Mouse (Mus musculus) liver, embryonic 16.5 days (tissue): Measurements from ENCODE around the gene Best1. TPM values are rescaled to one million over a fixed set of nuclear protein-coding genes. Genes with fewer than 3 reads are reported as not detected.

ENCODE experiments used
- ATAC-seq: fragments of 200-750 bp; cut with Nextera tagmentation; 2 replicates; pipeline ENCODE4 v1.8.0; 2017; ENCODE audit warnings: low read depth, mild to moderate bottlenecking, moderate number of reproducible peaks, moderate library complexity
- H3K27ac ChIP-seq: fragments of 300-500 bp; sonication (generic); 2 replicates; pipeline ENCODE4 v1.5.1; 2014; ENCODE audit warnings: mild to moderate bottlenecking, low read length
- H3K27me3 ChIP-seq: fragments of 300-500 bp; sonication (generic); 2 replicates; pipeline ENCODE4 v1.6.1; 2014; ENCODE audit warnings: low read depth, low read length, mixed read lengths; ENCODE audit not compliant: control insufficient read depth, insufficient read depth
- H3K36me3 ChIP-seq: fragments of 300-500 bp; sonication (generic); 2 replicates; pipeline ENCODE4 v1.6.1; 2014; ENCODE audit warnings: mild to moderate bottlenecking; ENCODE audit not compliant: control insufficient read depth, insufficient read depth
- H3K4me1 ChIP-seq: fragments of 300-500 bp; sonication (generic); 2 replicates; pipeline ENCODE4 v1.6.1; 2014; ENCODE audit warnings: low read depth, low read length, mixed read lengths; ENCODE audit not compliant: control insufficient read depth
- H3K4me2 ChIP-seq: fragments of 300-500 bp; sonication (generic); 2 replicates; pipeline ENCODE4 v1.6.1; 2014; ENCODE audit warnings: low read depth, low read length, mixed read lengths
- H3K4me3 ChIP-seq: fragments of 300-500 bp; sonication (generic); 2 replicates; pipeline ENCODE4 v1.5.1; 2014; ENCODE audit warnings: low read depth, mild to moderate bottlenecking, low read length
- H3K9ac ChIP-seq: fragments of 300-500 bp; sonication (generic); 2 replicates; pipeline ENCODE4 v1.6.1; 2014; ENCODE audit warnings: low read depth, low read length
- H3K9me3 ChIP-seq: fragments of 300-500 bp; sonication (generic); replicated peaks from 2 replicates; pipeline ENCODE4 v1.6.1; 2016; ENCODE audit warnings: low read length; ENCODE audit not compliant: control insufficient read depth
- WGBS: fragments of 180-500 bp; shearing (Covaris S2); extraction: QIAGEN DNeasy Blood & Tissue Kit; methylation state at CpG from one replicate; pipeline ENCODE4 v1.1.7; 2014; ENCODE audit not compliant: insufficient replicate concordance; 5-methylcytosine and 5-hydroxymethylcytosine counted together
- polyA plus RNA-seq: library from polyadenylated mRNA; unstranded; fragments of >200 nt; fragmentation: Nextera tagmentation; extraction: Ambion mirVana; gene quantifications from 2 replicates; pipeline ENCODE4 v1.2.1, GENCODE M21; 2015

The Best1 gene
- polyA plus RNA-seq, 1 experiment from 2014 or later, result 0.13 TPM

DNA sequence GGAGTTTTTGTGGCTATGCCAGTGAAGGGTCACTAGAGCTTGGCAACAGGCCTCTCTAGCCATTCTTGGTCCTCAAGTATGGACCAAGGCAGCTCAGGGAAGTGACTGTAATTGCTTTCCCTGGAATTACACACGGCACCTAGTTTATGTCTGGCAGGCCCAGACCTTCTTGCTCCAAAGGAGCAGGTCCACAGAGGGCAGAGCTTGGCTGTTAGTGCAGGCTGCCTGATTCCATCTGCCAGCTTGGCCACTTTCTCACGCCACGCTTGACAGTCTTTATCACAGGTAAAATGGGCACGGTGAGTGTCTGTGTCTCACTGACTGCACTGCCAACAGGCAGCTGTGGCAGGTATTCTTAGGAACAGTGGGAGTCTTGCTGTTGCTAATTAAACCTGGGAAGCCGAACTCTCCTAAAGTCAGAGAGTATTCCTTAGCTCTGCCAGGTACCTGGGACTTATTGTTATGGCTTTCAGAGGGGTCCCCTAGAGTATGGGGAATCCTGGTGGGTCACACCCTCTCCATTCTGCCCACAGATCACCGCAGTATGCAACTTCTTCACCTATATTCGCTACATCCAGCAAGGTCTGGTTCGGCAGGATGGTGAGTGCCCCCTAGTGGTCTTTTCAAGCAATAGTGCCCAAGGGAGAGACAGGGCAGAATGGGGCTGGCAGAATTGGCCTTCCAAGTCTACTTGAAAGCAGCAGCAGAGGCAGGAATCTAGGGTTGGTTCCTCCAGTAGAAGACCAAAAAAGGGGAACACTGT, 32.0 kb upstream of the Best1 start:
- no peak overlapping the region for H3K9ac ChIP-seq
- H3K27me3 ChIP-seq, result no peaks in the 10 kb centered on the region
- peaks cover 76% of the 10 kb centered on the region for H3K36me3 ChIP-seq
- 46% methylated on average over 8 of the region's 8 CpGs for WGBS
- H3K4me3 ChIP-seq, result no peak overlapping the region
- peak; percentile 44 for ATAC-seq
- H3K9me3 ChIP-seq, result no peaks in the 10 kb centered on the region
- H3K4me1 ChIP-seq, result peaks cover 5% of the 10 kb centered on the region
- no peak overlapping the region for H3K4me2 ChIP-seq
- no peak overlapping the region for H3K27ac ChIP-seq

DNA sequence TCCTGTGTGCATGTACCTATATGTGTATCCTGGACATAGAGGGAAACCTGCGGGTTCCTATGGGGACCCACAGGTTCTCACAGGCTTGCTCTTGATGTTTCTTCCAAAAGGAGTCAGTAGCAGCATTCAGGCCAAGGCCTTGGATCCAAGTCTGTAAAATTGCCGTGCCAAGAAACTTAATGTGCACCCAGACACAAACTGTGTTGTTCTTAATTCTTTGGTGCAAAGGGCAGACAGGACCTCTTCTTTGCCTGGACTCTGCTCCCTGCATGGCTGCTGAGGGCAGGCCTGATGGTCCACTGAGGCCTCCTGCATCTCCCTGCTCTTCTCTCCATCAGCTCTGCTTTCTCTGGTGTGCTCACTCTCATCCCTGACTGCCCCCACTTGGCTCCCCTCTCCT, 28.3 kb upstream of the Best1 start:
- Histone ChIP-seq H3K27ac (no peak overlapping the region), H3K4me3 (no peak overlapping the region), H3K4me1 (peaks cover 9% of the 10 kb centered on the region), H3K4me2 (no peak overlapping the region), H3K9me3 (no peaks in the 10 kb centered on the region), H3K36me3 (peaks cover 83% of the 10 kb centered on the region), H3K9ac (no peak overlapping the region), H3K27me3 (no peaks in the 10 kb centered on the region)
- ATAC-seq, result no peak
- 90% methylated on average over 2 of the region's 2 CpGs for WGBS

- H3K9ac ChIP-seq, result no peak overlapping the region
- H3K27ac ChIP-seq, result peak overlapping the region; percentile 6; the same call in 1 of the 2 replicates
- peaks cover 44% of the 10 kb centered on the region for H3K4me1 ChIP-seq
- no peak overlapping the region for H3K4me2 ChIP-seq
- no peaks in the 10 kb centered on the region for H3K9me3 ChIP-seq
- WGBS, result 18% methylated on average over 8 of the region's 8 CpGs
- peak; percentile 44 for ATAC-seq
- H3K36me3 ChIP-seq, result peaks cover 66% of the 10 kb centered on the region
- no peaks in the 10 kb centered on the region for H3K27me3 ChIP-seq
- H3K4me3 ChIP-seq, result no peak overlapping the region
Observed at GRCm38 (mm10) chr19:10025169-10025875, 23.9 kb upstream of the Best1 start.

GRCm38 (mm10) chr19:10023304-10023758, 21.9 kb upstream of the Best1 start:
- Histone ChIP-seq H3K4me3 (no peak overlapping the region), H3K9ac (no peak overlapping the region; the same call in 1 of the 2 replicates), H3K4me2 (no peak overlapping the region), H3K9me3 (no peaks in the 10 kb centered on the region), H3K36me3 (peaks cover 65% of the 10 kb centered on the region), H3K27me3 (no peaks in the 10 kb centered on the region), H3K4me1 (peaks cover 63% of the 10 kb centered on the region), H3K27ac (peak overlapping the region; percentile 48)
- WGBS, result 36% methylated on average over 9 of the region's 9 CpGs
- ATAC-seq, result 0 out of 2 replicates have a peak, but pooled peaks have one; percentile 25

DNA sequence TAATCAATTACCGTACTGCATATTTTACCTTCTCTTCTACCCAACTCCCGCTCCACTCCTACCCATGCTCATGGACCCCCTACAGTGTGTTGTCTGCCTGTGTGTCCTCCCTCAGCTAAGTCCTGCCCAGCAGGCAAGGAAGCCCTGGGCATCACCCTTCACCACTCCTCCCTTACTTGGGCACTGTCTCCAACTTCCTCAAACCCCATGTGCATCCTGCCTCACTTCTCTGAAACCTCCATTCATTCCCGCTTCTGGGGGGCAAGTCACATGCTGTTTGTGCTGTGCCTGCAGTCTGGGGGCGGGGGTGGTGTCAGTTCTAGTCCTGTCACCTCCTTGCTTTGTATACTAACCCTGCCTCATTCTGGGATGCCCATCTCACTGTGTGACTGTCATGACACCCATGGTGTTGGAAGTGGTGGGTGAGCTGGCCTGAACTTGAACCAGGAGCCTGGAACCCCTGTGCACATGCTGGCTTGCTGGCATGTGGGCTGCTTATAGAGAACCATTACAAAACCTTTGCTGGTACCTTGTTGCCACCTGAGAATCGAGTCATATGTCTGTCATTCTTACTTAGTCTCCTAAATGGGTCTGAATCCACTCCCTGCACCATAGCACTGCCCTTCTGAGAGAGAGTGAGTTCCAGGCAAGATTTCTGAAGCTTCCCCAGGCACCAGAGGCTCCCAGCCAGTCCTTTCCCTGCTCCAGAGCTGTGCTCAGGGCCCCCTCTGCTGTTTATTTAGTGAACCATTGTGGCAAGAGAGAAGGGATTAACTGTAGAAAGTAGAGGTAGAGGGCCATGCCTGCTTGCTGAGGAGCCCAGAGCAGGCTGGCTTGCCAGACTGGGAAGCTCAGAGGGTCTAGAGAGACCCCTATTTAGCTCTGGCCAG, 21.2 kb upstream of the Best1 start:
- peaks cover 60% of the 10 kb centered on the region for H3K36me3 ChIP-seq
- no peak overlapping the region for H3K4me2 ChIP-seq
- H3K9me3 ChIP-seq, result no peaks in the 10 kb centered on the region
- no peaks in the 10 kb centered on the region for H3K27me3 ChIP-seq
- no peak overlapping the region for H3K4me3 ChIP-seq
- peak overlapping the region; percentile 1; the same call in 1 of the 2 replicates for H3K9ac ChIP-seq
- WGBS, result 71% methylated on average over 5 of the region's 5 CpGs
- peak overlapping the region; percentile 48; the same call in 1 of the 2 replicates for H3K27ac ChIP-seq
- peaks cover 66% of the 10 kb centered on the region for H3K4me1 ChIP-seq
- ATAC-seq, result no peak

- H3K4me2 ChIP-seq, result no peak overlapping the region
- peaks cover 72% of the 10 kb centered on the region for H3K4me1 ChIP-seq
- H3K27me3 ChIP-seq, result no peaks in the 10 kb centered on the region
- no peak for ATAC-seq
- no peak overlapping the region for H3K4me3 ChIP-seq
- no peak overlapping the region for H3K9ac ChIP-seq
- WGBS, result 65% methylated on average over 2 of the region's 2 CpGs
- H3K9me3 ChIP-seq, result no peaks in the 10 kb centered on the region
- H3K27ac ChIP-seq, result no peak overlapping the region
- peaks cover 53% of the 10 kb centered on the region for H3K36me3 ChIP-seq
Observed at GRCm38 (mm10) chr19:10021981-10022380, 20.5 kb upstream of the Best1 start.

DNA sequence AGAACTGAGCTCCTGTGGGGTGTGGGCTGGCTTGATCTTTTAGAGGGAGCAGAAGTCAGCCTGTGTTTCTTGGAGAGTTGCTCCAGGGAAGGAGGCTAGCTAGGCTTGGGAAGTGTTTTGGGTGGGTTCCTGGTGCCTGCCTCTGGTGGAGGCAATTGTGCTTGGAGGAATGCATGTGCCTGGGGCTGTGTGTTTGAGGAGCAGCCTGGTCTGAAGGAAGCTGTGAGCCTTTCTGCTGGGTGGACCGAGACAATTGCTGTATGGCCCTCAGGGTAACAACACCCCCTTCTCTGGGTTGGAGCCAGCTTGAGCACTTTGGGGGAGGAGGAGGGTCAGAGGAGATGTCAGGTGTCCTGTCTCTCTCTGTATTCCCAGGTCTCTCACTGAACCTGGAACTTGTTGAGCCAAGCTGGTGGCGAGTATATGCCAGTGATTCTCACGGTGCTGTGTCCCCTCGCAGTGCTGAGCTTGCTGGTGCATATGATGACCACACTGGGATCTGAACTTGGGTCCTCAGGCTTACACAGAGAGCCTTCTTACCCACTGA, 17.9 kb upstream of the Best1 start:
- Histone ChIP-seq H3K27ac (no peak overlapping the region), H3K9me3 (no peaks in the 10 kb centered on the region), H3K4me2 (peak overlapping the region; percentile 96), H3K9ac (peak overlapping the region; percentile 69), H3K27me3 (no peaks in the 10 kb centered on the region), H3K4me3 (peak overlapping the region; percentile 80), H3K36me3 (peaks cover 41% of the 10 kb centered on the region), H3K4me1 (peaks cover 65% of the 10 kb centered on the region)
- WGBS, result 69% methylated on average over 4 of the region's 4 CpGs
- no peak for ATAC-seq

GRCm38 (mm10) chr19:10018527-10018818, 17.0 kb upstream of the Best1 start:
- Histone ChIP-seq H3K9ac (peak overlapping the region; percentile 69), H3K4me2 (peak overlapping the region; percentile 96), H3K27ac (no peak overlapping the region; the same call in 1 of the 2 replicates), H3K27me3 (no peaks in the 10 kb centered on the region), H3K4me3 (peak overlapping the region; percentile 80), H3K9me3 (no peaks in the 10 kb centered on the region), H3K4me1 (peaks cover 66% of the 10 kb centered on the region), H3K36me3 (peaks cover 41% of the 10 kb centered on the region)
- WGBS, result 5% methylated on average over 3 of the region's 3 CpGs
- no peak for ATAC-seq
